Mouse (Mus musculus): ENCODE measurements at regions not wholly inside any gene's neighbourhood (a gene's known extent, or its start where the extent isn't known, plus 50 kb on each side); places are given as distances from the start of the nearest gene placed in this dataset.
A peak's percentile ranks its signal among the peaks of the same experiment; 100 is the strongest.
"Not testable (repeated sequence)": the region's sequence is repeated elsewhere in the genome, so short reads cannot be mapped to it uniquely, and the experiment has no call there.

- DNase-seq: no peak
Observed at GRCm38 (mm10) chr10:120284785-120285184, 57.9 kb downstream of the Llph start.

GRCm38 (mm10) chr10:120291912-120292311 lies 65.0 kb downstream of the Llph start:
- no peak for DNase-seq

- DNase-seq: not testable (repeated sequence)
Observed at GRCm38 (mm10) chr10:120293381-120293780, 66.5 kb downstream of the Llph start.

- DNase-seq: peak; percentile 50
Observed at GRCm38 (mm10) chr10:120294487-120294886, 67.6 kb downstream of the Llph start.

- DNase-seq: peak; percentile 66
Observed at GRCm38 (mm10) chr10:120297311-120297710, 70.4 kb downstream of the Llph start.

GRCm38 (mm10) chr10:120298293-120298927 lies 71.5 kb downstream of the Llph start:
- peak; percentile 36 for DNase-seq

- peak; percentile 62 for DNase-seq
Observed at GRCm38 (mm10) chr10:120306010-120306409, 79.1 kb downstream of the Llph start.

- DNase-seq: no peak
Observed at GRCm38 (mm10) chr10:120308681-120309080, 81.8 kb downstream of the Llph start.

Data from retina, postnatal 1 day (tissue).